Mouse (Mus musculus): ENCODE measurements around the gene Cdc42ep4.

Cdc42ep4 gene

GRCm38 (mm10) chr11:113683957-113684706 is 67.5 kb downstream of the Cdc42ep4 start, which contains the start of the genes Fam104a and D11Wsu47e:
Gene Fam104a, minus strand, starts transcription at chr11:113684155.
Gene D11Wsu47e, plus strand, starts transcription at chr11:113684412.
- peak; percentile 96 to 97 for DNase-seq (ENCODE audit: low spot score in 2 of 2)

GRCm38 (mm10) chr11:113683627-113683956 is 68.1 kb downstream of the Cdc42ep4 start:
- no peak for DNase-seq (ENCODE audit: low spot score in 2 of 2)

- DNase-seq (ENCODE audit: low spot score in 2 of 2) = peak; percentile 52 to 60
Measured at GRCm38 (mm10) chr11:113682897-113683626, 68.6 kb downstream of the Cdc42ep4 start.

GRCm38 (mm10) chr11:113681979-113682378 is 69.7 kb downstream of the Cdc42ep4 start:
- DNase-seq (ENCODE audit: low spot score in 2 of 2) = no peak

GRCm38 (mm10) chr11:113680954-113681353 is 70.7 kb downstream of the Cdc42ep4 start:
- peak in 1 of 2 experiments; percentile 36 for DNase-seq (ENCODE audit: low spot score in 2 of 2)

GRCm38 (mm10) chr11:113678373-113678772 is 73.3 kb downstream of the Cdc42ep4 start:
- DNase-seq (ENCODE audit: low spot score in 2 of 2) = no peak

- DNase-seq (ENCODE audit: low spot score in 2 of 2) = no peak
Measured at GRCm38 (mm10) chr11:113677378-113677777, 74.3 kb downstream of the Cdc42ep4 start.
